Mouse (Mus musculus) midbrain, embryonic 14.5 days (tissue): ENCODE results near the gene Ctnna2. TPM values are rescaled to one million over a fixed set of nuclear protein-coding genes. Genes with fewer than 3 reads are reported as not detected.
A peak's percentile ranks its signal among the peaks of the same experiment; 100 is the strongest.

Source experiments
- ATAC-seq: fragments of 200-750 bp; cut with Nextera tagmentation; 2 replicates; pipeline ENCODE4 v1.8.0; 2017; ENCODE audit warnings: moderate number of reproducible peaks, moderate library complexity; ENCODE audit not compliant: low FRiP score, low TSS enrichment
- DNase-seq: peaks from one replicate; pipeline ENCODE4 v3.0.0-alpha.2; 2015
- H3K27ac ChIP-seq: fragments of 300-500 bp; sonication (generic); replicated peaks from 2 replicates; pipeline ENCODE4 v1.5.1; 2014; ENCODE audit warnings: mild to moderate bottlenecking, low read depth, low read length, moderate library complexity
- H3K27me3 ChIP-seq: fragments of 300-500 bp; sonication (generic); 2 replicates; pipeline ENCODE4 v1.6.1; 2014; ENCODE audit warnings: low read length, control low read depth, mixed read lengths; ENCODE audit not compliant: control insufficient read depth, insufficient read depth
- H3K36me3 ChIP-seq: fragments of 300-500 bp; sonication (generic); 2 replicates; pipeline ENCODE4 v1.6.1; 2014; ENCODE audit warnings: low read length, control low read depth; ENCODE audit not compliant: control insufficient read depth, insufficient read depth
- H3K4me1 ChIP-seq: fragments of 300-500 bp; sonication (generic); 2 replicates; pipeline ENCODE4 v1.6.1; 2014; ENCODE audit warnings: mild to moderate bottlenecking, antibody characterized with exemption, low read length, control low read depth; ENCODE audit not compliant: control insufficient read depth, insufficient read depth
- H3K4me2 ChIP-seq: fragments of 300-500 bp; sonication (generic); 2 replicates; pipeline ENCODE4 v1.6.1; 2014; ENCODE audit warnings: mild to moderate bottlenecking, low read length, moderate library complexity
- H3K4me3 ChIP-seq: fragments of 300-500 bp; sonication (generic); replicated peaks from 2 replicates; pipeline ENCODE4 v1.5.1; 2014; ENCODE audit warnings: low read depth, low read length
- H3K9ac ChIP-seq: fragments of 300-500 bp; sonication (generic); replicated peaks from 2 replicates; pipeline ENCODE4 v1.6.1; 2014; ENCODE audit warnings: mild to moderate bottlenecking, low read length, moderate library complexity
- H3K9me3 ChIP-seq: fragments of 300-500 bp; sonication (generic); 2 replicates; pipeline ENCODE4 v1.6.1; 2016; ENCODE audit warnings: low read length, control low read depth, mixed read lengths; ENCODE audit not compliant: control insufficient read depth
- WGBS: fragments of 180-500 bp; shearing (Covaris S2); extraction: QIAGEN DNeasy Blood & Tissue Kit; methylation state at CpG from one replicate; pipeline ENCODE4 v1.1.7; 2014; 5-methylcytosine and 5-hydroxymethylcytosine counted together
- polyA plus RNA-seq: library from polyadenylated mRNA; unstranded; fragments of >200 nt; fragmentation: Nextera tagmentation; extraction: Ambion mirVana; gene quantifications from 2 replicates; pipeline ENCODE4 v1.2.1, GENCODE M21; 2014

The Ctnna2 gene
- polyA plus RNA-seq, 1 experiment from 2014 or later, result 141 TPM

GRCm38 (mm10) chr6:77175764-77176163 lies 803.7 kb downstream of the Ctnna2 start:
- Histone ChIP-seq H3K36me3 (no peaks in the 10 kb centered on the region), H3K4me1 (no peaks in the 10 kb centered on the region), H3K27ac (no peak overlapping the region), H3K4me3 (no peak overlapping the region), H3K9ac (no peak overlapping the region), H3K9me3 (no peaks in the 10 kb centered on the region), H3K4me2 (no peak overlapping the region), H3K27me3 (no peaks in the 10 kb centered on the region)
- WGBS, result 77% methylated on average over 4 of the region's 4 CpGs
- DNase-seq (no peak), ATAC-seq (no peak)

- no peak for DNase-seq
- WGBS, result 92% methylated on average over 5 of the region's 5 CpGs
- Histone ChIP-seq H3K9ac (no peak overlapping the region), H3K4me2 (no peak overlapping the region), H3K4me1 (no peaks in the 10 kb centered on the region), H3K9me3 (no peaks in the 10 kb centered on the region), H3K36me3 (no peaks in the 10 kb centered on the region), H3K27me3 (no peaks in the 10 kb centered on the region), H3K27ac (no peak overlapping the region), H3K4me3 (no peak overlapping the region)
- ATAC-seq, result no peak
Measured at GRCm38 (mm10) chr6:77157028-77157427, 822.5 kb downstream of the Ctnna2 start.

DNA sequence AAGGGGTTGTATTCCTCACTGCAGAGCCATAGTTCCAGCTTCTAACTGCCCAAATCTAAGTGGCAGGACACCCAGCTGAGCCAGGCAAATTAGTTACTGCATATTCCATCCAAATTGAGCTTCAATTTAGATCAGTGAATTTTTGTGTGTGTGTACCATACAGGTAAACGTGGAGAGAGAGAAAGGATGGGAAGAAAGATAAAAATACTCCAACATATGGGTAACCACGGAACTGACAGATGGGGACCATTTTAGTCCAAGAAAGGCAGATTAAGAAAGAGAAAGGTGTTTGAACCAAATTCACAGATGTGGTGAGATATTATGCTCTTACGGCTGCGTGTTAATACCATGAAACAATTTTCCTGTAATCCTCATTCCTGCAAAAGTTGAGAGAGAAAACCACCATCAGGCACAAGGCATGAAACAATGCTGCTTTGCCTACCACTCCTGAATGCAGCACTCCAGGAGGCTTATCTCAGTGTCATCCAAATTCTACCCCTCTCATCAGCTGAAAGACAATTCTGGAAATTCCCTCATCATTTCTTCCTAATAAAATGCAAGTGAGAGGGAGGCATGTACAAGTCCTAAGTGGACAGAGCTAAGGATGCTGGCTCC lies 840.1 kb downstream of the Ctnna2 start:
- Histone ChIP-seq H3K4me1 (no peaks in the 10 kb centered on the region), H3K9ac (no peak overlapping the region), H3K27ac (no peak overlapping the region), H3K36me3 (no peaks in the 10 kb centered on the region), H3K4me3 (no peak overlapping the region), H3K9me3 (no peaks in the 10 kb centered on the region), H3K4me2 (no peak overlapping the region), H3K27me3 (no peaks in the 10 kb centered on the region)
- ATAC-seq (no peak), DNase-seq (no peak)
- 70% methylated on average over 4 of the region's 4 CpGs for WGBS

GRCm38 (mm10) chr6:77120926-77121325 lies 858.6 kb downstream of the Ctnna2 start:
- Histone ChIP-seq H3K27ac (no peak overlapping the region), H3K9me3 (no peaks in the 10 kb centered on the region), H3K4me3 (no peak overlapping the region), H3K4me2 (no peak overlapping the region), H3K9ac (no peak overlapping the region), H3K36me3 (no peaks in the 10 kb centered on the region), H3K27me3 (no peaks in the 10 kb centered on the region), H3K4me1 (no peaks in the 10 kb centered on the region)
- WGBS, result 88% methylated on average over 2 of the region's 2 CpGs
- ATAC-seq, result no peak
- no peak for DNase-seq

GRCm38 (mm10) chr6:77120510-77120909 lies 859.0 kb downstream of the Ctnna2 start:
- no peak overlapping the region for H3K27ac ChIP-seq
- no peaks in the 10 kb centered on the region for H3K36me3 ChIP-seq
- ATAC-seq, result no peak
- H3K9me3 ChIP-seq, result no peaks in the 10 kb centered on the region
- no peaks in the 10 kb centered on the region for H3K27me3 ChIP-seq
- no peak overlapping the region for H3K4me2 ChIP-seq
- H3K4me1 ChIP-seq, result no peaks in the 10 kb centered on the region
- no peak overlapping the region for H3K4me3 ChIP-seq
- DNase-seq, result no peak
- WGBS, result 34% methylated on average over 5 of the region's 5 CpGs
- no peak overlapping the region for H3K9ac ChIP-seq

- no peak overlapping the region for H3K4me2 ChIP-seq
- H3K9me3 ChIP-seq, result no peaks in the 10 kb centered on the region
- H3K36me3 ChIP-seq, result no peaks in the 10 kb centered on the region
- peak overlapping the region; percentile 20; the same call in 1 of the 2 replicates for H3K27ac ChIP-seq
- H3K4me3 ChIP-seq, result no peak overlapping the region
- no peak overlapping the region for H3K9ac ChIP-seq
- ATAC-seq, result no peak; the same call in 1 of the 2 replicates
- peaks cover 9% of the 10 kb centered on the region; the same call in 1 of the 2 replicates for H3K4me1 ChIP-seq
- peak; percentile 16 for DNase-seq
- 78% methylated on average over 10 of the region's 10 CpGs for WGBS
- H3K27me3 ChIP-seq, result no peaks in the 10 kb centered on the region
Measured at GRCm38 (mm10) chr6:77109095-77109945, 870.2 kb downstream of the Ctnna2 start.

DNA sequence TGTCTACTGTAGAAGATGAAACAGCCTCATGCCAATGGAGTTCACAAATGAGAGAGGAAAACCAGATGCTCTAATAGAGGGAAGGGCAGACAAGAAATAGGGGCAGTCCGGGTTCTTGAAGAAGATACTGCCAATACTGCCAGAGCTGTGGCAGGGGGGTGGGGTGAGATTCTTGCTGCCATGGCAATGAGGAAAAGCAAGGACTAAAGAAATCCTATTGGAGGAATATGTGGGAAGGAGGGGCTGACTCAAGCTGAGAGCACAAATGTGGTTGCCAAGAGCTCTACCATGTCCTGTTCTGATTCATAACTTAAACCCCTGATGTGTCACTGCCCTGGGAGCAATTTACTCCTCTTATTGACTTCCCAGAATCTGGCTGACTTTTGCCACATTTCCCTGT lies 878.5 kb downstream of the Ctnna2 start:
- no peak overlapping the region for H3K9ac ChIP-seq
- H3K27ac ChIP-seq, result no peak overlapping the region
- H3K36me3 ChIP-seq, result no peaks in the 10 kb centered on the region
- peak; percentile 33 for DNase-seq
- WGBS, result 23% methylated on average over 1 of the region's 1 CpGs
- H3K4me1 ChIP-seq, result no peaks in the 10 kb centered on the region
- no peak overlapping the region for H3K4me3 ChIP-seq
- H3K4me2 ChIP-seq, result no peak overlapping the region
- H3K9me3 ChIP-seq, result no peaks in the 10 kb centered on the region
- ATAC-seq, result no peak
- no peaks in the 10 kb centered on the region for H3K27me3 ChIP-seq

DNA sequence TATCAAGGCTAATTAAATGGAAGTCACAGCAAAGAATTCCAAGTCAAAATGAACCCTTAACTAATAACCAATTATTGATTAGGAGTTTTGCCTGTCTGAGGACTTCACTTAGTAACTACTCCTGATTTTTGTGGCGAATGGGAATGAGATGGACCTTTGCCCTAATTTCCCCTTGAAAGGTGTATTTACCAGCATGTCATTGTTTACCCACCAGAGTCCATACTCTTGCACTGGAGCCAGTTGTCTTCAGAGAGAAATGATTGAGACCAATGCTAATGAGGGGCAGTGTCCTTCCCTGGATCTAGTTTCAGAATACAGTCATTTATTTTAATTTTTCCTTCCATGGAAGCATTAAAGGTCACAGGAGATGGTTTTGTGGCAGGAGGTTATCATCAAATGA lies 881.0 kb downstream of the Ctnna2 start:
- 93% methylated on average over 1 of the region's 1 CpGs for WGBS
- Histone ChIP-seq H3K9me3 (no peaks in the 10 kb centered on the region), H3K4me2 (no peak overlapping the region), H3K27me3 (no peaks in the 10 kb centered on the region), H3K4me1 (no peaks in the 10 kb centered on the region), H3K27ac (no peak overlapping the region), H3K9ac (no peak overlapping the region), H3K36me3 (no peaks in the 10 kb centered on the region), H3K4me3 (no peak overlapping the region)
- no peak for DNase-seq
- no peak for ATAC-seq
